Mouse (Mus musculus) kidney, adult 2 months (tissue): ENCODE measurements around the gene Gm20390.

Experiments
- CTCF ChIP-seq: fragments of 200-500 bp; conservative IDR thresholded peaks from 2 replicates; pipeline ENCODE4 v1.5.1; 2011; ENCODE audit warnings: low read depth, mild to moderate bottlenecking, control low read depth, low read length, moderate library complexity, mixed read lengths; ENCODE audit not compliant: insufficient read depth, insufficient read length
- POLR2A ChIP-seq: fragments of 200-500 bp; IDR thresholded peaks from one replicate; pipeline ENCODE4 v1.6.1; 2011; ENCODE audit warnings: low read depth, low read length, control low read depth

- no peak for TF ChIP-seq POLR2A
- TF ChIP-seq CTCF, result no peak
Observed at GRCm38 (mm10) chr11:93961482-93961881, 6.6 kb downstream of the Gm20390 start.
